Mouse (Mus musculus): Measurements from ENCODE around the gene Ctss. TPM values are rescaled to one million over a fixed set of nuclear protein-coding genes. Genes with fewer than 3 reads are reported as not detected.
A peak's percentile ranks its signal among the peaks of the same experiment; 100 is the strongest.
"Not testable (repeated sequence)": the region's sequence is repeated elsewhere in the genome, so short reads cannot be mapped to it uniquely, and the experiment has no call there.

Ctss gene
- polyA plus RNA-seq, 1 experiment from 2014 or later: 30.4 TPM

DNA sequence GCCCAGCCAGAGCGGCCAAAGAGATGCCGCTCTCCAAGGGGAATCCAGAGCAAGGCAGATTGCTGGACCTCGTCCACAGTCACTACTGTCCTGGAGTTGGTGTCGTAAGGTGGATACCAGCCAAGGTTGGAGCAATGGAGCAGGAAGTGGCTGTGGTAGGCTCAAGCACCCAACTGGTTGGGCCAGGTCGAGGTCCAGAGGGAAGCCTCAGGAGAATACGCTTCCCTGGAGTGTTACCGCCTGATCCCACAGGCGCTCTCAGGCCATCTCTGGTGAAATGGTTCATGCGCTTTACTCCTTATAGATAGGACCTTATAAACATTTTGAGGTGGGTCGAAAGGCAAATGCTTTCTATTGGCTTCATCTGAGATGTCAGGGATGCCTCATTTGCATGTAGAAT is 12.3 kb downstream of the Ctss start:
- Histone ChIP-seq H3K4me1 (no peaks in the 10 kb centered on the region), H3K27ac (no peak overlapping the region), H3K9me3 (no peaks in the 10 kb centered on the region), H3K4me2 (no peak overlapping the region), H3K27me3 (no peaks in the 10 kb centered on the region), H3K4me3 (no peak overlapping the region), H3K9ac (no peak overlapping the region), H3K36me3 (no peaks in the 10 kb centered on the region)
- WGBS: 79% methylated on average over 10 of the region's 10 CpGs
- no peak for ATAC-seq (ENCODE audit: borderline replicate concordance, extremely low read depth, low FRiP score, low TSS enrichment)

DNA sequence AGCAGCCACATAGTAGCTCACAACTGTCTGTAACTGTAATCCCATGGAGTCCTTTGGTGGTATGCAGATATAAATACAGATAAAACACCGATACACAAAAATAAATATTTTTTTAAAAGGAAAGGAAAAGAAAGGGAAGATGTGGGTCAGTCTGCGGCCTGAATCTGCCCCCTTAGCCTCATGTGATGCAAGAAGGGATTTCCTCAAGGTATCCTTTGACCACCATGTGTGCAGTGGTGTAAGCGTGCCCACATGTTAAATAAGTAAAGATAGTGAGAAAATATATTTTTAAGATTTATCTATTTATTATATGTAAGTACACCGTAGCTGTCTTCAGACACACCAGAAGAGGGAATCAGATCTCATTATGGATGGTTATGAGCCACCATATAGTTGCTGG is 13.3 kb downstream of the Ctss start:
- H3K4me1 ChIP-seq: no peaks in the 10 kb centered on the region
- WGBS: 94% methylated on average over 4 of the region's 4 CpGs
- H3K9ac ChIP-seq: no peak overlapping the region
- H3K27me3 ChIP-seq: no peaks in the 10 kb centered on the region
- H3K9me3 ChIP-seq: no peaks in the 10 kb centered on the region
- H3K4me3 ChIP-seq: no peak overlapping the region
- H3K27ac ChIP-seq: no peak overlapping the region
- no peak for ATAC-seq (ENCODE audit: borderline replicate concordance, extremely low read depth, low FRiP score, low TSS enrichment)
- H3K36me3 ChIP-seq: no peaks in the 10 kb centered on the region
- H3K4me2 ChIP-seq: no peak overlapping the region

DNA sequence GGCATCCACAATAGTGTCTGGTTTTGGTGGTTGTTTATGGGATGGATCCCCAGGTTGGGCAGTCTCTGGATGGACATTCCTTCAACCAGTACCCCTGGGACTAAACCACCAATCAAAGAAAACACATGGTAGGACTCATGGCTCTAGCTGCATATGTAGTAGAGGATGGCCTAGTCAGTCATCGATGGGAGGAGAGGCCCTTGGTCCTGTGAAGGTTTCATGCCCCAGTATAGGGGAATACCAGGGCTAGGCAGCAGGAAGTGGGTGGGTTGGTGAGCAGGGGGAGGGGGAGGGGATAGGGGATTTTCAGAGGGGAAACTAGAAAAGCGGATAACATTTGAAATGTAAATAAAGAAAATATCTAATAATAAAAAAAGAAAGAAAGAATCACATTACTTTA is 14.6 kb downstream of the Ctss start:
- ATAC-seq (ENCODE audit: borderline replicate concordance, extremely low read depth, low FRiP score, low TSS enrichment); H3K4me3 ChIP-seq; H3K9ac ChIP-seq; H3K4me2 ChIP-seq; H3K27me3 ChIP-seq; H3K27ac ChIP-seq; H3K4me1 ChIP-seq; H3K9me3 ChIP-seq; H3K36me3 ChIP-seq: not testable (repeated sequence)
- WGBS: 63% methylated on average over 2 of the region's 2 CpGs

DNA sequence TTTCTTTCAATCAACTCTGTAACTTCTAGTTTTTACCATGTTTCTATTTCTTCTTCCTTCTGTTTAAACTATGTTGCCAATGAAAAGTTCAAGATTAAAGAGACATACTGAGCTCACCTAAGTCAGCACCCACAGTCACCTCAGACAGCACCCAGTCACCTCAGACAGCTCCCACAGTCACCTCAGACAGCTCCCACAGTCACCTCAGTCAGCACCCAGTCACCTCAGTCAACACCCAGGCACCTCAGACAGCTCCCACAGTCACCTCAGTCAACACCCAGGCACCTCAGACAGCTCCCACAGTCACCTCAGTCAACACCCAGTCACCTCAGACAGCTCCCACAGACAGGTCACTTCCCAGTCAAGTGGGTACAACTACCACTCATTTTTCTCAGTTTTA is 15.6 kb downstream of the Ctss start:
- ATAC-seq (ENCODE audit: borderline replicate concordance, extremely low read depth, low FRiP score, low TSS enrichment): no peak
- no peak overlapping the region for H3K4me3 ChIP-seq
- no peak overlapping the region for H3K9ac ChIP-seq
- no peaks in the 10 kb centered on the region for H3K36me3 ChIP-seq
- H3K4me1 ChIP-seq: no peaks in the 10 kb centered on the region
- no peaks in the 10 kb centered on the region for H3K9me3 ChIP-seq
- no peak overlapping the region for H3K27ac ChIP-seq
- no peak overlapping the region for H3K4me2 ChIP-seq
- no peaks in the 10 kb centered on the region for H3K27me3 ChIP-seq

DNA sequence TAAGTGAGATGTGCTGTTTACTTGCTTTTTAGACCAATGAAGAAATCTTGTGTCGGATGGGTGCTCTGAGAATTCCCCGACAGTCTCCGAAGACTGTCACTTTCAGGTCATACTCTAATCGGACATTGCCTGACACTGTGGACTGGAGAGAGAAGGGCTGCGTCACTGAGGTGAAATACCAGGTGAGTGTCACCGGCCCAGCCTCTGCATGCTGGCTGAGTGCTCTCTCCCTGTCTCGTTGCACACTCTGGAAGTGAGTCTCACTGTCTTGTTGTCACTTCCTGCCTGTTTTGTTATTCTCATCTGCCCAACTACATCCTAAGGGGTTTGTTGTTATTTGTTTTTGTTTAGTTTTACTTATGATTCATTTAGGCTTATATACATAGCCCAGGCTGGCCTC is 16.4 kb downstream of the Ctss start:
- Histone ChIP-seq H3K4me2 (no peak overlapping the region), H3K27ac (no peak overlapping the region), H3K4me1 (no peaks in the 10 kb centered on the region), H3K27me3 (no peaks in the 10 kb centered on the region), H3K36me3 (no peaks in the 10 kb centered on the region), H3K4me3 (no peak overlapping the region), H3K9me3 (no peaks in the 10 kb centered on the region), H3K9ac (no peak overlapping the region)
- 51% methylated on average over 7 of the region's 7 CpGs for WGBS
- ATAC-seq (ENCODE audit: borderline replicate concordance, extremely low read depth, low FRiP score, low TSS enrichment): no peak

DNA sequence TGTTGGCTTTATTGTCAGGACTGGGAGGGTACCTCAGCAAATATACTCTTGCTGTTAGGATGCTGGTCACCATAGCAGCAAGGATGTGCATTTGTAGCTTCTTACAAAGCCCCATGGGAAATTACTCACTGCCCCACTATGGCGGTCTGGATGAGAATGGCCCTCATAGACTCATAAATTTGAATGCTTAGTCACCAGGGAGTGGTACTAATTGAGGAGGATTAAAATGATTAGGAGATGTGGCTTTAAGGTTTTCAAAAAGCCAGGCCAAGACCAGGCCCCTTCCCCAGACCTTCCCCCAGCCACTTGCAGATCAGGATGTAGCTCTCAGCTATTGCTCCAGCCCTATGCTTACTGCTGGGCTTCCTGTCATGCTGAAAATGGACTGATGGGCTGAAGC is 23.6 kb downstream of the Ctss start:
- no peaks in the 10 kb centered on the region for H3K27me3 ChIP-seq
- no peaks in the 10 kb centered on the region for H3K4me1 ChIP-seq
- H3K9me3 ChIP-seq: no peaks in the 10 kb centered on the region
- H3K36me3 ChIP-seq: no peaks in the 10 kb centered on the region
- WGBS: 83% methylated on average over 1 of the region's 1 CpGs
- no peak overlapping the region for H3K4me2 ChIP-seq
- no peak for ATAC-seq (ENCODE audit: borderline replicate concordance, extremely low read depth, low FRiP score, low TSS enrichment)
- no peak overlapping the region for H3K27ac ChIP-seq
- H3K4me3 ChIP-seq: no peak overlapping the region
- no peak overlapping the region for H3K9ac ChIP-seq

DNA sequence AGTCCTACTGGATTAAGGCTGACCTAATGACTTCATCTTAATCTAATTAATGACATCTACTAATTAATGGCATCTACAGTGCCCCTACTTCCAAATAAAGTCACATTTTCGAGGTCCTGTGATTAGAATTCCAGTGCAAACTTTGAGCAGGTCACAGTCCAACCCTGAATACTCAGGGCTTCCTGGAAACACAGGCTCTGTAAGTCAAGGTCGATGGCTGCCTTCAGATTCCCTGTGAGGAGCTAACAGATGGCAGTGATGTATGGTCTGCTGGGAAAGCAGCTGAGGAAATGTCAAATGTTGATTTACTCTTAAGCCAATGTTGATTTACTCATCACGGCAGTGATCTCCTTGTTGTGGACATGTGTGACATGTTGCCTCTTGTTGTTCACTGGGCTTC is 27.4 kb downstream of the Ctss start:
- no peak overlapping the region for H3K4me2 ChIP-seq
- H3K27ac ChIP-seq: no peak overlapping the region
- no peak overlapping the region for H3K4me3 ChIP-seq
- WGBS: 30% methylated on average over 3 of the region's 3 CpGs
- H3K4me1 ChIP-seq: no peaks in the 10 kb centered on the region
- ATAC-seq (ENCODE audit: borderline replicate concordance, extremely low read depth, low FRiP score, low TSS enrichment): no peak
- no peaks in the 10 kb centered on the region for H3K27me3 ChIP-seq
- H3K9me3 ChIP-seq: no peaks in the 10 kb centered on the region
- no peaks in the 10 kb centered on the region for H3K36me3 ChIP-seq
- no peak overlapping the region for H3K9ac ChIP-seq

DNA sequence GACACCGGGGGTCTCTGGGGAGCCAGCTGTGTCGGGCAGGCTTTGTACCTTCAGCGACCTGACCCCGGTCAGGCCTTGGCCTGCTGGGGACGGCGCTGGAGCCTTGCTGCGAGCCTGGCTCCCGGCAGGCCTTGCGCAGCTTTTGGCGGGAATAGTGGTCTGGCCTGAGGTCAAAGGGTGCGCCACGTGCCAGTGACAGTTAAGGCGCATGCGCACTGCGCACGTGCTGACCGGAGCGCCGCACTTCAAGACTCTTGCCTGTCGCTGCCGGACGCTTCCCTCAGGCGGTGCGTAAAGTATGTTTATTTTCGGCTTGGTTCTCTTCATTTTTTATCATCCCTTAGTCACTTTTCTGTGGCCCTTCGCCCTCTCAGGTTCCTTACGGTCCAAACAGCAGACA is 32.9 kb downstream of the Ctss start, which contains the start of gene Hormad1:
Gene Hormad1, plus strand, starts transcription at position 241 of the 400 bp plus-strand sequence.
- Histone ChIP-seq H3K36me3 (no peaks in the 10 kb centered on the region), H3K27ac (no peak within 1 kb of the TSS), H3K9ac (no peak within 1 kb of the TSS), H3K9me3 (no peaks in the 10 kb centered on the region), H3K4me1 (no peaks in the 10 kb centered on the region), H3K4me2 (no peak within 1 kb of the TSS), H3K27me3 (no peaks in the 10 kb centered on the region), H3K4me3 (no peak within 1 kb of the TSS)
- WGBS: 84% methylated on average over 27 of the region's 27 CpGs
- no peak for ATAC-seq (ENCODE audit: borderline replicate concordance, extremely low read depth, low FRiP score, low TSS enrichment)

DNA sequence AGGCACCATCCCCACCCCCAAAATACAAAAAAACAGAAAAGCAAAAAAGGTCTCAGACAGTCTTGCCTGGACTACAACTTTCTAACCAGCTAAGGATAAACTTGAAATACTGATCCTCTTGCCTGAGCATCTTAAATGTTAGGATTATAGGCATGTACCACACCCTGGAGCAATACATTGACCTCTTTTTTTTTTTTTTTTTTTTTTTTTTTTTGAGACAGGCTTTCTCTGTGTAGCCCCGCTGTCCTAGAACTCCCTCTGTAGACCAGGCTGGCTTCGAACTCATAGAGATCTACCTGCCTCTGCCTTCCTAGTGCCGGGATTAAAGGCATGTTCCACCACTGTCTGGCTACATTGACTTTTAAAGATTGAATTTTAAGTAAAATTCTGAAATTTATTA is 34.2 kb downstream of the Ctss start:
- Histone ChIP-seq H3K27ac (no peak overlapping the region), H3K4me2 (no peak overlapping the region), H3K27me3 (no peaks in the 10 kb centered on the region), H3K4me3 (no peak overlapping the region), H3K9me3 (no peaks in the 10 kb centered on the region), H3K36me3 (no peaks in the 10 kb centered on the region), H3K4me1 (no peaks in the 10 kb centered on the region), H3K9ac (no peak overlapping the region)
- ATAC-seq (ENCODE audit: borderline replicate concordance, extremely low read depth, low FRiP score, low TSS enrichment): no peak
- whole genome bisulfite sequencing: 88% methylated on average over 3 of the region's 3 CpGs

DNA sequence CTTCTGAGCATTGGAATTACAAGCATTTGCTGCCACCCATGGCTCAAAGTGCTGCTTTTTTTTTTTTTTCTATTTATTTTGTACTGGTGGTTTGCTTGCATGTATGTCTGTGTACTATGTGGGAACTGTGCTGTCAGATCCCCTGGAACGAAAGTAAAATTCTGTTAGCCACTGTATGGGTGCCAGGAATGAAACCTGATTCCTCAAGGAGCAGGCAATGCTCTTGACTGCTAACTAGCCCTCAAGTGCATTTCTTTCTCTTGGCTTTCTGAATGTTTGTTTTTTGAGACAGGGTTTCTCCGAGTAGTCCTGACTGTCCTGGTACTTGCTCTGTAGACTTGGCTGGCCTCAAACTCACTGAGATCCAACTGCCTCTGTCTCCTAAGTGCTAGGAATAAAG is 35.2 kb downstream of the Ctss start:
- no peaks in the 10 kb centered on the region for H3K36me3 ChIP-seq
- H3K4me1 ChIP-seq: no peaks in the 10 kb centered on the region
- H3K4me2 ChIP-seq: no peak overlapping the region
- ATAC-seq (ENCODE audit: borderline replicate concordance, extremely low read depth, low FRiP score, low TSS enrichment): no peak
- H3K27ac ChIP-seq: 0 out of 2 replicates have a peak overlapping the region, but pooled peaks have one; percentile 24
- WGBS: 42% methylated on average over 2 of the region's 2 CpGs
- no peak overlapping the region for H3K4me3 ChIP-seq
- H3K27me3 ChIP-seq: no peaks in the 10 kb centered on the region
- H3K9me3 ChIP-seq: no peaks in the 10 kb centered on the region
- no peak overlapping the region for H3K9ac ChIP-seq

DNA sequence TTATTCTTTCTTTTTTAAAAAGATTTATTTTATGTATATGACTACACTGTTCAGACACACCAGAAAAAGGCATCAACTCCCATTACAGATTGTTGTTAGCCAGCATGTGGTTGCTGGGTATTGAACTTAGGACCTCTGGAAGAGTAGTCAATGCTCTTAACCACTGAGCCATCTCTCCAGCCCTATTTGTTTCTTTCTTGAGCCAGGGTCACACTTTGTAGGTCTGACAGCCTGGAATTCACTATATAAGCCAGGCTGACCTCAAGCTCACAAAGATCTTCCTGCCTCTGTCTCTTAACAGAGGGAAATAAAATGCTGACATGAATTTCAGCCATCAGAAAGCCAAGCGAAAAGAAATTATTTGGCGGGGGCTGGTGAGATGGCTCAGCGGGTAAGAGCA is 43.0 kb downstream of the Ctss start:
- Histone ChIP-seq H3K9me3 (no peaks in the 10 kb centered on the region), H3K4me1 (no peaks in the 10 kb centered on the region), H3K4me2 (no peak overlapping the region), H3K36me3 (no peaks in the 10 kb centered on the region), H3K27ac (no peak overlapping the region), H3K4me3 (no peak overlapping the region), H3K9ac (no peak overlapping the region), H3K27me3 (no peaks in the 10 kb centered on the region)
- no peak for ATAC-seq (ENCODE audit: borderline replicate concordance, extremely low read depth, low FRiP score, low TSS enrichment)
- 83% methylated on average over 3 of the region's 3 CpGs for WGBS

DNA sequence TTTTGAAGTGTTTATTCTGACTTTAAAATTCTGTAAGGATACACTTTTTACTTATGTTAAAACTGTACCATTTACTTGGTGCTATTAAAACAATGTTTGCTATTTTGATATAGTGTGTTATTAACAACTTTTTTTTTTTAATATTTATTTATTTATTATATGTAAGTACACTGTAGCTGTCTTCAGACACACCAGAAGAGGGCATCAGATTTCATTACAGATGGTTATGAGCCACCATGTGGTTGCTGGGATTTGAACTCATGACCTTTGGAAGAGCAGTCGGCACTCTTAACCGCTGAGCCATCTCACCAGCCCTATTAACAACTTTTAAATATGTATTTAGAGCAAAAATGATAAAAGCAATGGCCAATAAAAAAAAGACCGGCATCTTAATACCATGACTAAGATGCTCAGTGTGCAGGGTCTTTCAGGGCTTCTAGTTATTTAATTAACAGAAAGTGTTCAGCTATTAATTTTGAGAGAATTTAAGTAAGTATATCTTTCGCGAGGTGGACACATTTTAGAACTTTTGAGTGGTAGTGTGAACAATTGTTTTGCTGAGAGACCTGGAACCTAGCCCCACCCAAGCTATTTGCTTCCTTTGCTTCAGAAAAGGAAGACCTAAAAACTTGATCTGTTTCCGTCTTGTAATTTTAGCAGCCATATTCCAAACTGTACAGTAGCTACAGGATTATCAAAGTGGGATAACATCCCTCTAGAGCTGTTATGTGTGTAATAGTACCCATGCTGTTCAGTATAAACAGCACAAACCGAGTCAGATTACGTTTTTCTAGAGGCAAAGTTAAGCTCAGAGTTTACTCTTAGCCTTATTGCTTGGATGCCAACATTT is 61.4 kb downstream of the Ctss start:
- H3K4me2 ChIP-seq: peak overlapping the region; percentile 62
- no peaks in the 10 kb centered on the region for H3K27me3 ChIP-seq
- H3K9me3 ChIP-seq: no peaks in the 10 kb centered on the region
- peaks cover 6% of the 10 kb centered on the region for H3K4me1 ChIP-seq
- peak overlapping the region; percentile 80 for H3K4me3 ChIP-seq
- ATAC-seq (ENCODE audit: borderline replicate concordance, extremely low read depth, low FRiP score, low TSS enrichment): no peak
- 0 out of 2 replicates have a peak overlapping the region, but pooled peaks have one; percentile 8 for H3K9ac ChIP-seq
- H3K27ac ChIP-seq: peak overlapping the region; percentile 84; the same call in 1 of the 2 replicates
- H3K36me3 ChIP-seq: peaks cover 8% of the 10 kb centered on the region
- 43% methylated on average over 8 of the region's 8 CpGs for WGBS
